Mouse (Mus musculus): ENCODE measurements around the gene Ncf4.

DNA sequence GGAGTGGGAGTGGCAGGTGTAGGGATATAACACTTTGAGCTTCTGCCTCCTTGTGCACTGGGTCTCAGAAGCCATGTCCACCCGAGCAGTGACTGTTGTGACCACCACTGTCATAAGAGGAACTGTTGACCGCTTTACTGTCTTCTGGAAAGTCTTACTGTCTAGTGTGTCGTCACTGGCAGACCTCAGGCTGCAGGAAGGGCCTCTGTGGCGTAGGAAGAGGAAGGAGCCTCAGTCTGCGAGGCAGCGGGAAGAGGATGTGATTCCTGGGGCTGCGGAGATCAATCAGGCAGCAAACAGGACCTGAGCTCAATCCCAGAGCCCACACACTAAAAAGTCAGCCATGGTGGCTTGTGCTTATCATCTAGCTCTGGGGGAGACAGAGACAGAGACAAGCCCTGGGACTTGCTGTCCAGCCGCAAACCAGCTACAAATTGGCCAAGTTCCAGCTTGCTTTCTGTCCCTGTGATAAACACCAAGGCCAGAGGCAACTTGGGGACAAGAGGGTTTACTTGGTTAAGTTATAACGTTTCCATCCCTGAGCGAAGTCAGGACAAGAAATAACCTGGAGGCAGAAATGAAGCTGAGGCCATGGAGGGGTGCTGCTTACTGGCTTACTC, 13.8 kb downstream of the Ncf4 start:
- TF ChIP-seq POLR2A (IDR thresholded peaks at IDR 0.05; ENCODE audit: extremely low read depth, insufficient read depth, low read length) (no peak), CTCF (IDR thresholded peaks at IDR 0.05; ENCODE audit: extremely low read depth, insufficient read depth, low read length) (no peak)

Data from cortical plate, adult 2 months (tissue).